Mouse (Mus musculus) E14TG2a.4 (cell line): ENCODE results near the gene Ube2q2.
A peak's percentile ranks its signal among the peaks of the same experiment; 100 is the strongest.
"Not testable (repeated sequence)": the region's sequence is repeated elsewhere in the genome, so short reads cannot be mapped to it uniquely, and the experiment has no call there.

ENCODE experiments used
- H3K27me3 ChIP-seq: 2 replicates; pipeline ENCODE4 v1.6.1; 2014; ENCODE audit warnings: low read length, control low read depth; ENCODE audit not compliant: insufficient read depth
- H3K36me3 ChIP-seq: 2 replicates; pipeline ENCODE4 v1.6.1; 2014; ENCODE audit warnings: low read length, control low read depth; ENCODE audit not compliant: insufficient read depth
- H3K4me1 ChIP-seq: replicated peaks from 2 replicates; pipeline ENCODE4 v1.6.1; 2014; ENCODE audit warnings: low read depth, low read length, control low read depth
- H3K4me3 ChIP-seq: replicated peaks from 2 replicates; pipeline ENCODE4 v1.5.1; 2014; ENCODE audit warnings: mild to moderate bottlenecking, low read length
- H3K9me3 ChIP-seq: 2 replicates; pipeline ENCODE4 v1.6.1; 2014; ENCODE audit warnings: low read length, control low read depth
- CTCF ChIP-seq: conservative IDR thresholded peaks from 2 replicates; pipeline ENCODE4 v1.5.1; 2014; ENCODE audit warnings: low read length
- NANOG ChIP-seq: IDR thresholded peaks from 2 replicates; pipeline ENCODE4 v1.6.1; 2014; ENCODE audit warnings: borderline replicate concordance, low read length, mixed read lengths
- POU5F1 ChIP-seq: IDR thresholded peaks from 2 replicates; pipeline ENCODE4 v1.6.1; 2014; ENCODE audit warnings: low read length, borderline replicate concordance

Ube2q2 gene

DNA sequence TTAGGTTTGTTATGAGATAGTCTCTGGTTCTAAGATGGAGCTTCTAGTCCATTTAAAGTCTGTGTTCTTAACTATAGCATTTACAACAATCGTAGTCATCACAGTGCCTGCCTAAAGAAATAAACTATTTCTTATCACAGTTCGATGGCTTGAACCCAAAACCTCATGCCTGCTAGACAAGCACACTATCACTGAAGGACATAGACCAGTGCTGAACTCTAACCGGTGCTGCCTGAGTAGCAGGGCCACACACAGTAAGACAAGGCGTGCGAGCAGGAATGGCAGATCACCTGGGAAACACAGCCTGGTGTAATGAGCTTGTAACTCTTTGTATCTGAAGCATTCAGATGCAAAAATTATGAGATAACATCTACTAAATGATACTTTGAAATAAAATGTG is 92.2 kb downstream of the Ube2q2 start:
- TF ChIP-seq POU5F1 (no peak), CTCF (no peak), NANOG (no peak)
- Histone ChIP-seq H3K9me3 (no peaks in the 10 kb centered on the region), H3K4me3 (no peak overlapping the region), H3K27me3 (peaks cover 5% of the 10 kb centered on the region; the same call in 1 of the 2 replicates), H3K4me1 (peaks cover 10% of the 10 kb centered on the region), H3K36me3 (no peaks in the 10 kb centered on the region)

GRCm38 (mm10) chr9:55241863-55242685 is 93.4 kb downstream of the Ube2q2 start:
- H3K9me3 ChIP-seq, result no peaks in the 10 kb centered on the region
- peaks cover 5% of the 10 kb centered on the region; the same call in 1 of the 2 replicates for H3K27me3 ChIP-seq
- no peaks in the 10 kb centered on the region for H3K36me3 ChIP-seq
- TF ChIP-seq CTCF, result no peak
- TF ChIP-seq NANOG, result no peak
- TF ChIP-seq POU5F1, result no peak
- peaks cover 10% of the 10 kb centered on the region for H3K4me1 ChIP-seq
- H3K4me3 ChIP-seq, result peak overlapping the region; percentile 62

GRCm38 (mm10) chr9:55243280-55243679 is 94.6 kb downstream of the Ube2q2 start:
- TF ChIP-seq NANOG, result no peak
- no peak for TF ChIP-seq CTCF
- TF ChIP-seq POU5F1, result no peak
- Histone ChIP-seq H3K4me3 (no peak overlapping the region), H3K9me3 (no peaks in the 10 kb centered on the region), H3K4me1 (peaks cover 10% of the 10 kb centered on the region), H3K36me3 (no peaks in the 10 kb centered on the region), H3K27me3 (peaks cover 5% of the 10 kb centered on the region; the same call in 1 of the 2 replicates)

DNA sequence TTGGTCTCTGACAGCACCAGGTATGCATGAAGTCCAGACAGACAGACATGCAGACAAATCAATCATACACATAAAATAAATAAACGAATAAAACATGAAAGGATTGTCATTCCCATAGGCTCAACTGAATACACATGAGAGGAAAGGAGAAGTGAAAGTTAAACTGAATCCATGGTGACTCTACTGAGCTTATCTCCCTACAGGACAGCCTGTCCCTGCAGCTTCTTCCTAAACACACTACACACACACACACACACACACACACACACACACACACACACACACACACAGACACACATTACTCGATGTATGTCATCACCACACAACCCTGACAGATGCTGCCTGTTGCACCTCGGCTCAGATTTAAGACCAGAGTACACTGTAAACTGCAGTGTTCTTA is 95.4 kb downstream of the Ube2q2 start:
- TF ChIP-seq NANOG (no peak), CTCF (no peak), POU5F1 (no peak)

DNA sequence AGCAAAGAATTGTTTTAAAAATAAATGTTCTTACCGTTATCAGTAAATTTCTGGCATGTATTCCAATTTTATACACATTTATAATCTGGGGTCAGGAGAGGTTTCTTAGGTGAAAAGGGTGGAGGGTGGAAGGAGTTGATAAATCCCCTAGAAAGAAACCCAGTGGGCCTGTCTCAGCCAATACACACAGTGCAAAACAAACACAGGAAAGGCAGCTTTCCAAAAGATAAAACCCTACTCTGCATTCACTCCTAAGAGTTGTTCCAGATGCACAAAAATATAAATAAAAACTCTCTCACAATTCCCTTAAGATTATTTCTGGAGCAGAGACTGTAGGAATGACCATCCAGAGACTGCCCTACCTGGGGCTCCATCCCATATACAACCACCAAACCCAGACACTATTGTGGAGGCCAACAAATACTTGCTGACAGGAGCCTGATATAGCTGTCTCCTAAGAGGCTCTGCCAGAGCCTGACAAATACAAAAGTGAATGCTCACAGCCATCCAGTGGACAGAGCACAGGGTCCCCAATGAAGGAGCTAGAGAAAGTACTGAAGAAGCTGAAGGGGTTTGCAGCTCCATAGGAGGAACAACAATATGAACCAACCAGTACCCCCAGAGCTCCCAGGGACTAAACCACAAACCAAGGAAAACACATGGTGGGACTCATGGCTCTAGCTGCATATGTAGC is 96.5 kb downstream of the Ube2q2 start:
- not testable (repeated sequence) for H3K9me3 ChIP-seq, H3K4me3 ChIP-seq

More for the DNA sequence above, 95.4 kb downstream of the Ube2q2 start:
- Histone ChIP-seq H3K36me3 (no peaks in the 10 kb centered on the region), H3K4me3 (no peak overlapping the region), H3K4me1 (peaks cover 10% of the 10 kb centered on the region), H3K27me3 (peaks cover 5% of the 10 kb centered on the region; the same call in 1 of the 2 replicates), H3K9me3 (no peaks in the 10 kb centered on the region)

GRCm38 (mm10) chr9:55246440-55246839 is 97.8 kb downstream of the Ube2q2 start:
- no peak for TF ChIP-seq CTCF
- Histone ChIP-seq H3K36me3 (no peaks in the 10 kb centered on the region), H3K4me3 (no peak overlapping the region), H3K9me3 (no peaks in the 10 kb centered on the region), H3K4me1 (peaks cover 9% of the 10 kb centered on the region), H3K27me3 (no peaks in the 10 kb centered on the region; the same call in 1 of the 2 replicates)

More for the DNA sequence above, 96.5 kb downstream of the Ube2q2 start:
- H3K4me1 ChIP-seq, result peaks cover 10% of the 10 kb centered on the region
- not testable (repeated sequence) for H3K36me3 ChIP-seq, H3K27me3 ChIP-seq

DNA sequence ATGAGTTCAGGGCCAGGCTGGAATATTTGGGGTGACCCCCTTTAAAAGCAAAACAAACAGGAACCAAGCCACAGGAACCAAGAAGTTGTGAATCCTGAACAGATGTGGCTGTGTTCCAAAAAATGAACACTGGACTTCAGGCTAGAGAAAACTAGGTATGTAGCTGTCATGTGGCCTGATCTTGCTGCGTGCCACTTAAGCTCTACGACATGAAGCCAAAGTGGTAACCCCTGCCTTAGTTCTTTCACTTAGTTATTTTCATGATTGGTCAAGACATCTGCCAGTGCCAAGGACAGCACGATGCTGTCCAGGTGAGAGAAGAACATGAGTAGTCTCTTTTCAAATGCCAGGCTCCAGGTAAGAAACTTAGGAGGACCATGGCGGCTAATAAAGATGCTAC is 98.3 kb downstream of the Ube2q2 start:
- TF ChIP-seq NANOG, result no peak
- no peak for TF ChIP-seq POU5F1
- no peak for TF ChIP-seq CTCF
- no peaks in the 10 kb centered on the region for H3K9me3 ChIP-seq
- H3K36me3 ChIP-seq, result no peaks in the 10 kb centered on the region

DNA sequence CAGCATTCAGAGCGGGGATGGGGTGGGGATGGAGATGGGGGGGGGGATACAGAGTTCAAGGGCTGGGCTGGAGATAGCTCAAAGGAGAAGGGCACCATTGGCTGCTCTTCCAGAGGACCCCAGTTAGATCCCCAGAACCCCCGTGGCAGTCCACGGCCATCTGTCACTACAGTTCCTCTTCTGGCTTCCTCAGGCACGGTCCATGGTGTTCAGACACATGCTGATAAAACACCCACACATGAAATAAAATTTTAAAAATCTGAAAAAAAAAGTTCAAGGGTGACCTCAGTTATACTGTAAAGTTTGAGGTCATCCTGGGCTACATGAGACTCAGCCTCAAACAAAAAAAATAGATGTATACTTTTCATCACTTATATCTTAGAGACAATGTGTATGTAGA is 99.8 kb downstream of the Ube2q2 start:
- TF ChIP-seq CTCF, result no peak
- TF ChIP-seq NANOG, result no peak
- no peak for TF ChIP-seq POU5F1
- Histone ChIP-seq H3K4me1 (no peaks in the 10 kb centered on the region), H3K36me3 (no peaks in the 10 kb centered on the region), H3K9me3 (no peaks in the 10 kb centered on the region), H3K4me3 (no peak overlapping the region), H3K27me3 (no peaks in the 10 kb centered on the region)

More for the DNA sequence above, 98.3 kb downstream of the Ube2q2 start:
- H3K27me3 ChIP-seq, result no peaks in the 10 kb centered on the region
- H3K4me3 ChIP-seq, result no peak overlapping the region
- peaks cover 4% of the 10 kb centered on the region; the same call in 1 of the 2 replicates for H3K4me1 ChIP-seq
